Mouse (Mus musculus): Measurements from ENCODE around the gene Bmp7.
A peak's percentile ranks its signal among the peaks of the same experiment; 100 is the strongest.

- peak; percentile 98 for TF ChIP-seq CTCF (IDR thresholded peaks at IDR 0.05; ENCODE audit: low read depth)
- TF ChIP-seq EP300 (IDR thresholded peaks at IDR 0.05; ENCODE audit: low read depth): no peak
Observed at GRCm38 (mm10) chr2:172831133-172831532, 109.0 kb downstream of the Bmp7 start.
